Mouse (Mus musculus) MEL (cell line): Measurements from ENCODE around the gene Ubp1. TPM values are rescaled to one million over a fixed set of nuclear protein-coding genes. Genes with fewer than 3 reads are reported as not detected.

Experiments used
- DNase-seq: peaks from one replicate; pipeline ENCODE4 v3.0.0; 2011; ENCODE audit warnings: low read depth, low spot score
- H3K27ac ChIP-seq: 2 replicates; pipeline ENCODE4 v1.5.1; 2012; ENCODE audit warnings: low read depth, mild to moderate bottlenecking, control low read depth, low read length, moderate library complexity; ENCODE audit not compliant: control insufficient read depth
- H3K27me3 ChIP-seq, 2 experiments: fragments of 150-350 bp in 1 of 2; sonication (generic) in 1 of 2; 2 replicates each; pipeline ENCODE4 v1.6.1; 2012; ENCODE audit warnings: low read length in 2 of 2, mild to moderate bottlenecking in 2 of 2, improper control_type of control experiment in 1 of 2, moderate library complexity in 1 of 2; ENCODE audit not compliant: insufficient read depth in 2 of 2, control insufficient read depth in 1 of 2
- H3K36me3 ChIP-seq, 2 experiments: 2 replicates each; pipeline ENCODE4 v1.6.1; 2012 to 2014; ENCODE audit warnings: low read length in 2 of 2, improper control_type of control experiment in 1 of 2, inconsistent platforms in 1 of 2, mild to moderate bottlenecking in 1 of 2; ENCODE audit not compliant: insufficient read depth in 2 of 2, control insufficient read depth in 1 of 2
- H3K4me1 ChIP-seq, 2 experiments: fragments of 150-350 bp in 1 of 2; sonication (generic) in 1 of 2; 2 replicates each; pipeline ENCODE4 v1.6.1; 2012; ENCODE audit warnings: low read length in 2 of 2, improper control_type of control experiment in 1 of 2, mild to moderate bottlenecking in 1 of 2; ENCODE audit not compliant: insufficient read depth in 2 of 2, control insufficient read depth in 1 of 2
- H3K4me3 ChIP-seq, 2 experiments: fragments of 150-350 bp in 1 of 2; sonication (generic) in 1 of 2; 2 replicates each; pipeline ENCODE4 v1.5.1; 2012; ENCODE audit warnings: low read depth in 2 of 2, low read length in 2 of 2, mild to moderate bottlenecking in 2 of 2, moderate library complexity in 2 of 2, control low read depth in 1 of 2, improper control_type of control experiment in 1 of 2; ENCODE audit not compliant: control insufficient read depth in 1 of 2, insufficient read depth in 1 of 2
- H3K79me2 ChIP-seq: 2 replicates; pipeline ENCODE4 v1.6.1; 2012; ENCODE audit warnings: mild to moderate bottlenecking, low read length, moderate library complexity; ENCODE audit not compliant: control insufficient read depth, poor library complexity, insufficient read depth
- H3K9ac ChIP-seq: 2 replicates; pipeline ENCODE4 v1.6.1; 2012; ENCODE audit warnings: low read depth, mild to moderate bottlenecking, control low read depth, low read length, moderate library complexity; ENCODE audit not compliant: control insufficient read depth, poor library complexity, severe bottlenecking
- H3K9me3 ChIP-seq: fragments of 150-350 bp; sonication (generic); replicated peaks from 2 replicates; pipeline ENCODE4 v1.6.1; 2012; ENCODE audit warnings: mild to moderate bottlenecking, low read length, improper control_type of control experiment, moderate library complexity; ENCODE audit not compliant: insufficient read depth
- BHLHE40 ChIP-seq: IDR thresholded peaks from 2 replicates; pipeline ENCODE4 v1.6.1; 2012; ENCODE audit warnings: low read depth, mild to moderate bottlenecking, inconsistent platforms, low read length, improper control_type of control experiment, borderline replicate concordance
- CHD1 ChIP-seq: IDR thresholded peaks from 2 replicates; pipeline ENCODE4 v1.6.1; 2012; ENCODE audit warnings: low read depth, mild to moderate bottlenecking, inconsistent platforms, low read length, improper control_type of control experiment
- CHD2 ChIP-seq: IDR thresholded peaks from 2 replicates; pipeline ENCODE4 v1.6.1; 2011; ENCODE audit warnings: low read length, improper control_type of control experiment
- CTCF ChIP-seq, 3 experiments: IDR thresholded peaks in 2 of 3; conservative IDR thresholded peaks in 1 of 3; 2 replicates each; pipeline ENCODE4 v1.5.1; 2011 to 2012; ENCODE audit warnings: low read length in 3 of 3, low read depth in 2 of 3, mild to moderate bottlenecking in 2 of 3, improper control_type of control experiment in 1 of 3, inconsistent platforms in 1 of 3, mixed read lengths in 1 of 3, moderate library complexity in 1 of 3; ENCODE audit not compliant: control insufficient read depth in 1 of 3, insufficient read depth in 1 of 3, poor library complexity in 1 of 3, severe bottlenecking in 1 of 3
- E2F4 ChIP-seq: IDR thresholded peaks from 2 replicates; pipeline ENCODE4 v1.6.1; 2011; ENCODE audit warnings: low read depth, low read length, improper control_type of control experiment, borderline replicate concordance
- ELF1 ChIP-seq: IDR thresholded peaks from 2 replicates; pipeline ENCODE4 v1.6.1; 2014; ENCODE audit warnings: low read depth, mild to moderate bottlenecking, inconsistent platforms, low read length, improper control_type of control experiment, moderate library complexity
- EP300 ChIP-seq, 2 experiments: IDR thresholded peaks; 2 replicates each; pipeline ENCODE4 v1.6.1; 2011; ENCODE audit warnings: improper control_type of control experiment in 2 of 2, low read length in 2 of 2, low read depth in 1 of 2, mild to moderate bottlenecking in 1 of 2
- ETS1 ChIP-seq: IDR thresholded peaks from 2 replicates; pipeline ENCODE4 v1.6.1; 2012; ENCODE audit warnings: low read depth, mild to moderate bottlenecking, inconsistent platforms, low read length, improper control_type of control experiment, moderate library complexity
- GATA1 ChIP-seq: IDR thresholded peaks from 2 replicates; pipeline ENCODE4 v1.6.1; 2011; ENCODE audit warnings: low read depth, low read length, improper control_type of control experiment
- HCFC1 ChIP-seq: IDR thresholded peaks from 2 replicates; pipeline ENCODE4 v1.6.1; 2012; ENCODE audit warnings: low read depth, mild to moderate bottlenecking, inconsistent platforms, low read length, improper control_type of control experiment, moderate library complexity
- JUND ChIP-seq: IDR thresholded peaks from 2 replicates; pipeline ENCODE4 v1.6.1; 2011; ENCODE audit warnings: low read depth, mild to moderate bottlenecking, improper control_type of control experiment, low read length
- KAT2A ChIP-seq: conservative IDR thresholded peaks from 2 replicates; pipeline ENCODE4 v1.6.1; 2012; ENCODE audit warnings: low read depth, low read length, improper control_type of control experiment, inconsistent platforms
- MAFK ChIP-seq: IDR thresholded peaks from 2 replicates; pipeline ENCODE4 v1.6.1; 2011; ENCODE audit warnings: low read depth, mild to moderate bottlenecking, low read length, improper control_type of control experiment, borderline replicate concordance
- MAX ChIP-seq: IDR thresholded peaks from 2 replicates; pipeline ENCODE4 v1.6.1; 2011; ENCODE audit warnings: low read length, improper control_type of control experiment
- MAZ ChIP-seq: IDR thresholded peaks from 2 replicates; pipeline ENCODE4 v1.6.1; 2012; ENCODE audit warnings: low read depth, mild to moderate bottlenecking, inconsistent platforms, low read length, improper control_type of control experiment
- MEF2A ChIP-seq: IDR thresholded peaks from 2 replicates; pipeline ENCODE4 v1.6.1; 2014; ENCODE audit warnings: low read depth, mild to moderate bottlenecking, inconsistent platforms, low read length, improper control_type of control experiment; ENCODE audit not compliant: poor library complexity, insufficient replicate concordance, severe bottlenecking; ENCODE audit errors: extremely low read depth
- MXI1 ChIP-seq: IDR thresholded peaks from 2 replicates; pipeline ENCODE4 v1.6.1; 2011; ENCODE audit warnings: mild to moderate bottlenecking, low read depth, low read length, improper control_type of control experiment
- MYB ChIP-seq: IDR thresholded peaks from 2 replicates; pipeline ENCODE4 v1.6.1; 2011; ENCODE audit warnings: mild to moderate bottlenecking, low read depth, low read length, improper control_type of control experiment
- MYC ChIP-seq: IDR thresholded peaks from 2 replicates; pipeline ENCODE4 v1.6.1; 2011; ENCODE audit warnings: low read depth, mild to moderate bottlenecking, low read length, improper control_type of control experiment, moderate library complexity
- NELFE ChIP-seq: IDR thresholded peaks from 2 replicates; pipeline ENCODE4 v1.6.1; 2011; ENCODE audit warnings: low read depth, low read length, improper control_type of control experiment
- NRF1 ChIP-seq: IDR thresholded peaks from 2 replicates; pipeline ENCODE4 v1.6.1; 2014; ENCODE audit warnings: low read depth, mild to moderate bottlenecking, inconsistent platforms, low read length, improper control_type of control experiment, moderate library complexity; ENCODE audit not compliant: poor library complexity, insufficient read depth, severe bottlenecking
- POLR2A ChIP-seq, 2 experiments: IDR thresholded peaks; 2 replicates each; pipeline ENCODE4 v1.6.1; 2011 to 2012; ENCODE audit warnings: low read length in 2 of 2, mild to moderate bottlenecking in 2 of 2, control low read depth in 1 of 2, improper control_type of control experiment in 1 of 2, low read depth in 1 of 2, moderate library complexity in 1 of 2; ENCODE audit not compliant: control insufficient read depth in 1 of 2, insufficient read depth in 1 of 2, poor library complexity in 1 of 2
- RCOR1 ChIP-seq: IDR thresholded peaks from 2 replicates; pipeline ENCODE4 v1.6.1; 2012; ENCODE audit warnings: low read depth, mild to moderate bottlenecking, inconsistent platforms, low read length, improper control_type of control experiment
- SIN3A ChIP-seq: IDR thresholded peaks from 2 replicates; pipeline ENCODE4 v1.6.1; 2012; ENCODE audit warnings: low read length, improper control_type of control experiment, inconsistent platforms
- SMC3 ChIP-seq: IDR thresholded peaks from 2 replicates; pipeline ENCODE4 v1.6.1; 2011; ENCODE audit warnings: low read depth, low read length, improper control_type of control experiment
- TAL1 ChIP-seq: IDR thresholded peaks from 2 replicates; pipeline ENCODE4 v1.6.1; 2012; ENCODE audit warnings: mild to moderate bottlenecking, inconsistent platforms, low read length, moderate library complexity, mixed read lengths
- TBP ChIP-seq: IDR thresholded peaks from 2 replicates; pipeline ENCODE4 v1.8.0; 2011; ENCODE audit warnings: low read depth, low read length, improper control_type of control experiment
- TCF12 ChIP-seq: IDR thresholded peaks from 2 replicates; pipeline ENCODE4 v1.6.1; 2014; ENCODE audit warnings: low read depth, mild to moderate bottlenecking, inconsistent platforms, low read length, improper control_type of control experiment, moderate library complexity
- UBTF ChIP-seq: IDR thresholded peaks from 2 replicates; pipeline ENCODE4 v1.6.1; 2012; ENCODE audit warnings: low read depth, mild to moderate bottlenecking, inconsistent platforms, low read length, improper control_type of control experiment, moderate library complexity, borderline replicate concordance; ENCODE audit not compliant: insufficient read depth
- USF2 ChIP-seq, 2 experiments: IDR thresholded peaks; 2 replicates each; pipeline ENCODE4 v1.6.1; 2011 to 2012; ENCODE audit warnings: improper control_type of control experiment in 2 of 2, low read length in 2 of 2, borderline replicate concordance in 1 of 2, inconsistent platforms in 1 of 2, low read depth in 1 of 2, mild to moderate bottlenecking in 1 of 2; ENCODE audit not compliant: insufficient read depth in 1 of 2
- ZKSCAN1 ChIP-seq: IDR thresholded peaks from 2 replicates; pipeline ENCODE4 v1.6.1; 2012; ENCODE audit warnings: low read depth, mild to moderate bottlenecking, inconsistent platforms, low read length, improper control_type of control experiment, moderate library complexity
- ZMIZ1 ChIP-seq: IDR thresholded peaks from 2 replicates; pipeline ENCODE4 v1.6.1; 2012; ENCODE audit warnings: low read depth, mild to moderate bottlenecking, inconsistent platforms, low read length, improper control_type of control experiment, moderate library complexity
- ZNF384 ChIP-seq: IDR thresholded peaks from 2 replicates; pipeline ENCODE4 v1.6.1; 2012; ENCODE audit warnings: low read depth, mild to moderate bottlenecking, inconsistent platforms, low read length, improper control_type of control experiment
- polyA plus RNA-seq, 2 experiments: library from polyadenylated mRNA; stranded (reverse) in 1 of 2; unstranded in 1 of 2; fragments of >175 nt in 1 of 2; fragments of >200 nt in 1 of 2; gene quantifications; 2 replicates each; pipeline versions ENCODE4 v1.2.1 to v1.2.4; 2012; ENCODE audit warnings: low replicate concordance in 2 of 2, low read depth in 1 of 2; ENCODE audit not compliant: insufficient read length in 2 of 2, insufficient read depth in 1 of 2, missing spikeins in 1 of 2
- total RNA-seq: library from RNA; depleted of rRNA; stranded (reverse); fragments of 300-350 nt; gene quantifications from 2 replicates; pipeline ENCODE4 v1.2.3, GENCODE M21; 2012

Ubp1 gene
- total and polyA plus RNA-seq, 3 experiments, result 46.4 to 95.5 (median 60.8) TPM

DNA sequence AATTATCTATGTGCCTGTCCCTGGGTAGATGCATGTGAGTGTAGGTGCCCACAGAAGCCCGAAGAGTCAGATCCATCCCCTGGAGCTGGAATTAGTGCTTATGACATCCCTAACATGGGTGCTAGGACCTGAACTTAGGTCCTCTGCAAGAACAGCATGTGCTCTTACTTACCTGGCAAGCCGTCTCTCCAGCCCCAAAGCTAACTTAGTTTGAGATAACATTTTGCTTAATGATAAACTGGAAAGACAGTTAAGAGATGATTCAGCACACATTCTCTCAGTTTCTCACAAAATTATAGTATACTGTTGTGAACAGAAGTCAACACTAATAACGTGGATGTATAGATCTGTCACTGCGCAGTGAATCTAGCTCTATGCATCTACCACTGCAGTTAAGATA lies 36.1 kb downstream of the Ubp1 start (continued):
- TF ChIP-seq MEF2A (no peak), MAFK (no peak), SMC3 (no peak), NRF1 (no peak), TBP (no peak), EP300 (IDR thresholded peaks at IDR 0.05; ENCODE audit: low read depth in 1 of 2, low read length in 2 of 2) (peak; percentile 49 to 78), MAZ (no peak), JUND (no peak)
- TF ChIP-seq, all 39 proteins: peak for 6

- H3K4me3 ChIP-seq, result no peak overlapping the region
- H3K79me2 ChIP-seq, result no peaks in the 10 kb centered on the region
- peaks cover 32 to 33% of the 10 kb centered on the region in 2 experiments for H3K4me1 ChIP-seq
- no peaks in the 10 kb centered on the region for H3K9me3 ChIP-seq
- H3K9ac ChIP-seq, result no peak overlapping the region
- TF ChIP-seq RCOR1 (peak; percentile 90), TCF12 (peak; percentile 99), NRF1 (peak; percentile 56; the same call in 1 of the 2 replicates), EP300 (IDR thresholded peaks at IDR 0.05; ENCODE audit: low read depth in 1 of 2, low read length in 2 of 2) (peak; percentile 98 to 99), GATA1 (peak; percentile 99), TAL1 (peak; percentile 100), CHD2 (no peak; the same call in 1 of the 2 replicates), ELF1 (peak; percentile 35; the same call in 1 of the 2 replicates), HCFC1 (0 out of 2 replicates have a peak, but pooled peaks have one; percentile 33), CTCF (IDR thresholded peaks at IDR 0.05 in 2 of 3, conservative IDR thresholded peaks at IDR 0.05 in 1 of 3; ENCODE audit: control insufficient read depth in 1 of 3, insufficient read depth in 1 of 3, low read depth in 2 of 3, low read length in 3 of 3, poor library complexity in 1 of 3, severe bottlenecking in 1 of 3) (no peak), E2F4 (no peak), MAX (peak; percentile 68), SMC3 (no peak), MEF2A (0 out of 2 replicates have a peak, but pooled peaks have one; percentile 19), KAT2A (no peak; the same call in 1 of the 2 replicates), NELFE (no peak), USF2 (IDR thresholded peaks at IDR 0.05; ENCODE audit: borderline replicate concordance in 1 of 2, insufficient read depth in 1 of 2, low read depth in 1 of 2, low read length in 2 of 2) (no peak), MYB (peak; percentile 61), CHD1 (no peak), SIN3A (peak; percentile 87), POLR2A (IDR thresholded peaks at IDR 0.05; ENCODE audit: control insufficient read depth in 1 of 2, insufficient read depth in 1 of 2, low read depth in 1 of 2, low read length in 2 of 2, poor library complexity in 1 of 2) (peak in 1 of 2 experiments; percentile 47; a peak in 2 of 4 replicates), BHLHE40 (peak; percentile 60; the same call in 1 of the 2 replicates), ETS1 (peak; percentile 89), ZNF384 (peak; percentile 84), MAZ (peak; percentile 57; the same call in 1 of the 2 replicates), ZMIZ1 (0 out of 2 replicates have a peak, but pooled peaks have one; percentile 39), UBTF (no peak), MXI1 (peak; percentile 67), MYC (peak; percentile 74; the same call in 1 of the 2 replicates), ZKSCAN1 (no peak)
- TF ChIP-seq, all 39 proteins: peak for 20
- Histone ChIP-seq H3K36me3 (peaks cover 44 to 45% of the 10 kb centered on the region in 2 experiments), H3K27ac (peak overlapping the region; percentile 90), H3K27me3 (no peaks in the 10 kb centered on the region)
- DNase-seq, result peak; percentile 91
Observed at GRCm38 (mm10) chr9:113968967-113969366, 38.2 kb downstream of the Ubp1 start.
